Mouse (Mus musculus): ENCODE data around the gene S100g.

GRCm38 (mm10) chrX:162915697-162916096 lies 48.7 kb downstream of the S100g start:
- no peak for TF ChIP-seq POLR2A (IDR thresholded peaks at IDR 0.05; ENCODE audit: borderline replicate concordance, extremely low read depth, insufficient read depth, insufficient read length, poor library complexity, severe bottlenecking)
- peak; percentile 70; the same call in 1 of the 2 replicates for TF ChIP-seq CTCF (IDR thresholded peaks at IDR 0.05; ENCODE audit: borderline replicate concordance, extremely low read depth, insufficient read depth, insufficient read length)
